Mouse (Mus musculus): ENCODE measurements around the gene Olfr204.
"Not testable (repeated sequence)": the region's sequence is repeated elsewhere in the genome, so short reads cannot be mapped to it uniquely, and the experiment has no call there.

Olfr204 gene

GRCm38 (mm10) chr16:59318148-59318547 is at the start of gene Olfr204:
Gene Olfr204, minus strand, starts transcription at chr16:59318248.
- in situ Hi-C loops (cut with MboI, MseI) = no loop called here

- in situ Hi-C loops (cut with MboI, MseI) = no loop called here
These were observed 45.8 kb upstream of the Olfr204 start, which contains the start of gene Olfr209 for GRCm38 (mm10) chr16:59363893-59364292. Gene Olfr209, minus strand, starts transcription at chr16:59363993.

- in situ Hi-C loops (cut with MboI, MseI) = no loop called here
These were observed 31.1 kb upstream of the Olfr204 start, which contains the start of gene Olfr206 for GRCm38 (mm10) chr16:59349146-59349545. Gene Olfr206, minus strand, starts transcription at chr16:59349246.

GRCm38 (mm10) chr16:59331038-59331437 is 13.0 kb upstream of the Olfr204 start, which contains the start of gene Olfr205:
Gene Olfr205, minus strand, starts transcription at chr16:59331138.
- in situ Hi-C loops (cut with MboI, MseI) = no loop called here

GRCm38 (mm10) chr16:59323262-59323661 is 5.2 kb upstream of the Olfr204 start:
- in situ Hi-C loops (cut with MboI, MseI) = not testable (repeated sequence)

- in situ Hi-C loops (cut with MboI, MseI) = no loop called here
These were observed 19.5 kb downstream of the Olfr204 start, which contains the start of gene Olfr203 for GRCm38 (mm10) chr16:59298581-59298980. Gene Olfr203, plus strand, starts transcription at chr16:59298881.

GRCm38 (mm10) chr16:59287576-59287975 is 30.5 kb downstream of the Olfr204 start:
- in situ Hi-C loops (cut with MboI, MseI) = not testable (repeated sequence)

- in situ Hi-C loops (cut with MboI, MseI) = no loop called here
These were observed 31.4 kb downstream of the Olfr204 start, which contains the start of gene Olfr202 for GRCm38 (mm10) chr16:59286693-59287092. Gene Olfr202, minus strand, starts transcription at chr16:59286793.

- in situ Hi-C loops (cut with MboI, MseI) = no loop called here
These were observed 34.6 kb downstream of the Olfr204 start for GRCm38 (mm10) chr16:59283476-59283875.

- in situ Hi-C loops (cut with MboI, MseI) = no loop called here
These were observed 37.5 kb downstream of the Olfr204 start for GRCm38 (mm10) chr16:59280542-59280941.

GRCm38 (mm10) chr16:59272532-59272931 is 45.5 kb downstream of the Olfr204 start, which contains the start of gene Olfr201:
Gene Olfr201, minus strand, starts transcription at chr16:59272632.
- in situ Hi-C loops (cut with MboI, MseI) = not testable (repeated sequence)

GRCm38 (mm10) chr16:59269097-59269496 is 49.0 kb downstream of the Olfr204 start:
- in situ Hi-C loops (cut with MboI, MseI) = not testable (repeated sequence)

All from regulatory T cell (primary cell).